Mouse (Mus musculus): ENCODE measurements around the gene Btk. TPM values are rescaled to one million over a fixed set of nuclear protein-coding genes. Genes with fewer than 3 reads are reported as not detected.

Gene Btk
- polyA plus RNA-seq (2012; rRNA removed; ENCODE audit: low replicate concordance) = 3.3 and 5.2 TPM in 2 replicates

DNA sequence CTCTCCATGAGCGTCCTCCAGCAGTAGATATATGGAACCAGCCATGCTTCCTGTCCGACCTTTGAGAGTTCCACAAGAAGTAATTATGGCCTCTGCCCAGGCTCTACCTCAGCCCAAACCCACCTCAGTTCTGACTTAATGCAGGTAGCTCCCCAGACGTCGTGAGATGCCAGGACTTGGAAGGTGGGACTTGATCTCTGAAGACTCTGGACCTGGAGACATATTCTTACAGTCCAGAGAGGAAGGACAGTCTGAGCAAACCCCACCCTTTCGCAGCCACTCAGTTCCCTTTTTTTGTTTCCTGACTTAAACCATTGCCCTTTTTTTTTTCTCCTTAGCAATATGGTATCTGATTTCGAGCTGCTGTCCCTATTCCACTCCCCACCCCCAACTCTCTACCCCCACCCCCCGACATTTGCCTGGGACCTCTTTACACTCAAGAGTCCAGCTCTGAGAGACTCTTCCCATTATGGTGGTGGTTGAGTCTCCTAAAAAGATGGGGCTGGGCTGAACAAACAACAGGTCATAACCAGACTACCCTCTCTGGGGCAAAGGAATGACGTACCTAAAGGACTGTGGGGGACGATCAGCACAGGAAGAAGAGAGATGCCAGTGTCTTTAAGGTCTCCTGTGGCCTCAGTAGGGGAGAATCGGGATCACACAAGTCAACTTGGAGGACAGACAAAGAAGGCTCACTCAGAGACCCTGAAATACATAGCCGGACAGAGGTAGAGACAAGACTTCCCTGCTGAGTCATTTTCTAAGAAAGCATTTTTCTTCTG lies at the start of gene Btk:
Gene Btk, minus strand, starts transcription at position 683 of the 782 bp plus-strand sequence.

DNA sequence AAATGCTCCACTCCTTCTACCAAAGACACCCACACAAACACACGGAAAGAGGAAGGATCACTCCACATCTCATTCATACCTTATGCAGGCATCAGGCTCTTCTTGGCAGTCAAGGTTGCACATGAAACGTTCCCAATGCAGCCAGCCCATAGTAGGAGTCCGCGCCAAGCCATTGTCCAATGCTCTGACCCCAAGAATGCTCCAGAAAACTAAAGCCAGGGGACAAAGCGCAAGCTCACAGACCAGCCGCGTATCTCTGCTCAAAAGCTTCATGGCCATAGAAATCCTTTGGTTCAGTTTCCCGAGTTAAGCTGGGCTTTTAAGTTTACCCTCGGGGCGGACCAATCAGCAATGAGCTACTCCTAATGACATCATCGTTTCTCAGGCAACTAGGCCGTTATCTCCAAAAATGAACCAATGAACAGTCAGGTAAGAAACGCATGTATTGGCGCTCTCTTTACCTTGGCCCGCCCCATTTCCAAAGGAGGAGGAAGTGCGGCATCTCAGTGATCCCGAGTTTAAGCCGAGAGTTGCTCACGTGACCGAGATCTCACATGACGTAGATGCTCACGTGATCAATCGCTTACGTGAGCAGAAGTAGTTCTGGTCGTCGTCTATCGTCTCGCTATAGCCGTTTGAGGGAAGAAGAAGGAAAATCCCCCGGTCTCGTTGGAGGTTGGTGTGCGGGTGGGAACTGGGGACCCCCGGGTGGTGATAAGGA lies 17.4 kb upstream of the Btk start, which contains the start of the genes Gla and Hnrnph2:
Gene Gla, minus strand, starts transcription at position 467 of the 721 bp plus-strand sequence.
Gene Hnrnph2, plus strand, starts transcription at position 521 of the 721 bp plus-strand sequence.

GRCm38 (mm10) chrX:134585103-134586002 lies 2.0 kb upstream of the Btk start, which contains the start of gene Rpl36a:
Gene Rpl36a, plus strand, starts transcription at chrX:134585654.

GRCm38 (mm10) chrX:134541145-134541954 lies 42.0 kb downstream of the Btk start, which contains the start of gene Timm8a1:
Gene Timm8a1, minus strand, starts transcription at chrX:134541865.

Other genes starting within 250 kb of the Btk start
- gene Drp2, start 179.0 kb downstream of the Btk start, polyA plus RNA-seq (2012; rRNA removed; ENCODE audit: low replicate concordance) = 3.5 and 9.2 TPM in 2 replicates
- gene Taf7l, start 107.1 kb downstream of the Btk start, polyA plus RNA-seq (2012; rRNA removed; ENCODE audit: low replicate concordance) = not detected in 2 replicates
- gene Timm8a1, start 41.7 kb downstream of the Btk start, polyA plus RNA-seq (2012; rRNA removed; ENCODE audit: low replicate concordance) = 0.31 and 1.9 TPM in 2 replicates
- 68.5 and 141 TPM in 2 replicates for gene Rpl36a, start 2.1 kb upstream of the Btk start, polyA plus RNA-seq (2012; rRNA removed; ENCODE audit: low replicate concordance)
- 1.5 and 2.5 TPM in 2 replicates for gene Gla, start 17.6 kb upstream of the Btk start, polyA plus RNA-seq (2012; rRNA removed; ENCODE audit: low replicate concordance)
- 5.5 and 12.0 TPM in 2 replicates for gene Hnrnph2, start 17.6 kb upstream of the Btk start, polyA plus RNA-seq (2012; rRNA removed; ENCODE audit: low replicate concordance)
- 0.84 and 1.2 TPM in 2 replicates for gene Armcx4, start 102.9 kb upstream of the Btk start, polyA plus RNA-seq (2012; rRNA removed; ENCODE audit: low replicate concordance)
- gene Armcx1, start 134.4 kb upstream of the Btk start, polyA plus RNA-seq (2012; rRNA removed; ENCODE audit: low replicate concordance) = 1.2 and 3.3 TPM in 2 replicates
- gene Armcx6, start 167.8 kb upstream of the Btk start, polyA plus RNA-seq (2012; rRNA removed; ENCODE audit: low replicate concordance) = 1.1 and 1.4 TPM in 2 replicates
- gene Armcx3, start 173.0 kb upstream of the Btk start, polyA plus RNA-seq (2012; rRNA removed; ENCODE audit: low replicate concordance) = 3.1 and 8.8 TPM in 2 replicates
- 15.5 and 18.9 TPM in 2 replicates for gene Armcx2, start 225.7 kb upstream of the Btk start, polyA plus RNA-seq (2012; rRNA removed; ENCODE audit: low replicate concordance)